Mouse (Mus musculus): ENCODE measurements at regions not wholly inside any gene's neighbourhood (a gene's known extent, or its start where the extent isn't known, plus 50 kb on each side); places are given as distances from the start of the nearest gene placed in this dataset.

DNA sequence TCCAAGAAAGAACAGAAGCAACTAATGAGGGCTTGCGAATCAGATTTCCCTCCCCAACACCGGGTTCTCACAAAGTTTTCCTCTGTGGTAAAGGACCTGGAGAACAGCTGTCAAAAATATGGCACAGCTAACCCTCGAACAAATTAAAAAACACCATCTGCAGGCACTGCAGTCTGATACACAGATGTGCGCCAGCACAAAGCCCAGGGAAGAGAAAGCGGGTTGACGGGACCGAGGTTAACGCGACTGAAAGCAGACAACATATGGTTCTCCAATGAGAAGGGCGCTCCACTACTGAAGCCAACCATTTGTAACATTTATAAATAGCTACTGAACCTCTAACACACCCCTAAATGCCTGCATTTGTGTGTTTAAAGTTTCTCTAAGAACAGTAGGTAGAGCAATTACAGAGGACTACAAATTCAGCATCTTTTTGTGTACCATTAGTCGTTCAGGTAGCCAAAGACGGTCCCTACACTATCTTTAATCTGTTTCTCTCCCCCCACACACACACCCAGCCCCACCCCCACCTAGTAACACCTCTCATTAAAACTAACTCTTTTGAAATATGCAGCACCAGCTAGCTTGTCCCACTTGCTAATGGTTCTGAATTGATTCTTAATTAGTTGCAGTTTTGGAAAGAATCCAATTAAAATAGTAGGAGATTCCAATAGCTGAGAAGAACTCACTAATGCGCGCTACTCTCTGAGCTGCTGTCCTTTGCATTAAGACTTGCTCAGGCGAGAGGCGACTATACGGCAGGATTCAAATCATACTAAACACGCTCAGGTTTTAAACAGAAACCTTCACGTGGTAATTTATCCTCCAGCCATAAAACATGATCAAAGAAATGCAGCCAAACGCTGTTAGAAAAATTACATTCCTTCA lies 236.0 kb upstream of the Hnrnpa3 start:
- WGBS = 90% methylated on average over 20 of the region's 20 CpGs
- Histone ChIP-seq H3K27me3 (ENCODE audit: control insufficient read depth, insufficient read depth, low read length) (no peaks in the 10 kb centered on the region), H3K27ac (ENCODE audit: control insufficient read depth, insufficient read depth, low read length) (no peak overlapping the region), H3K4me1 (replicated peaks; ENCODE audit: control insufficient read depth, insufficient read depth, low read length) (no peaks in the 10 kb centered on the region), H3K36me3 (ENCODE audit: control insufficient read depth, insufficient read depth, low read length) (no peaks in the 10 kb centered on the region), H3K4me3 (ENCODE audit: control insufficient read depth, insufficient read depth, low read length) (no peak overlapping the region)
- DNase-seq = no peak
- TF ChIP-seq POLR2A (IDR thresholded peaks at IDR 0.05; ENCODE audit: control insufficient read depth, extremely low read depth, insufficient read depth, low read length, poor library complexity) (no peak), CTCF (IDR thresholded peaks at IDR 0.05; ENCODE audit: borderline replicate concordance, control insufficient read depth, extremely low read depth, insufficient read depth, low read length, poor library complexity) (no peak)

DNA sequence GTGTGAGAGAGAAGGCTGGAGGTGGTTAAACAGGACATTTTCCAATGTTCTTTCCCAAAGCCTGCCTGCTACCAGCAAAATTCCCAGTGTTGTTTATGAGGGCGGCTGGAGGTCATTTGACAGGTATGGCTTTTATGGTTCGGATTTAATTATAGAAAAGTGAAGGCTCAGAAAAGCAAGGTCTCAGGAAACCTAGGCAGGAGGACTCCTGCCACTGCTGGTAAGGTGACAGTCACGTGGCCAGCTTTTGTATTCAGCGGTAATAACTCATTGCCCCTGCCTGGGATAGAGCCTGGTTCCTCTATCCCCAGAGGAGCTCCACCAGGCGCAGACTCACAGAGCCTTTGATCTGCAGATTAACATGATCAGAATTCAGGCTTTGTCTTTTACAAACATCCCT lies 235.2 kb upstream of the Hnrnpa3 start:
- no peak for DNase-seq
- H3K27me3 ChIP-seq (ENCODE audit: control insufficient read depth, insufficient read depth, low read length) = no peaks in the 10 kb centered on the region
- no peak for TF ChIP-seq CTCF (IDR thresholded peaks at IDR 0.05; ENCODE audit: borderline replicate concordance, control insufficient read depth, extremely low read depth, insufficient read depth, low read length, poor library complexity)
- no peaks in the 10 kb centered on the region for H3K4me1 ChIP-seq (replicated peaks; ENCODE audit: control insufficient read depth, insufficient read depth, low read length)
- H3K27ac ChIP-seq (ENCODE audit: control insufficient read depth, insufficient read depth, low read length) = no peak overlapping the region
- no peak overlapping the region for H3K4me3 ChIP-seq (ENCODE audit: control insufficient read depth, insufficient read depth, low read length)
- WGBS = 53% methylated on average over 5 of the region's 5 CpGs
- H3K36me3 ChIP-seq (ENCODE audit: control insufficient read depth, insufficient read depth, low read length) = no peaks in the 10 kb centered on the region

- no peak for TF ChIP-seq CTCF (IDR thresholded peaks at IDR 0.05; ENCODE audit: borderline replicate concordance, control insufficient read depth, extremely low read depth, insufficient read depth, low read length, poor library complexity)
- TF ChIP-seq POLR2A (IDR thresholded peaks at IDR 0.05; ENCODE audit: control insufficient read depth, extremely low read depth, insufficient read depth, low read length, poor library complexity) = no peak
- WGBS = 70% methylated on average over 7 of the region's 7 CpGs
- Histone ChIP-seq H3K36me3 (ENCODE audit: control insufficient read depth, insufficient read depth, low read length) (no peaks in the 10 kb centered on the region), H3K27ac (ENCODE audit: control insufficient read depth, insufficient read depth, low read length) (no peak overlapping the region), H3K27me3 (ENCODE audit: control insufficient read depth, insufficient read depth, low read length) (no peaks in the 10 kb centered on the region), H3K4me3 (ENCODE audit: control insufficient read depth, insufficient read depth, low read length) (no peak overlapping the region), H3K4me1 (replicated peaks; ENCODE audit: control insufficient read depth, insufficient read depth, low read length) (no peaks in the 10 kb centered on the region)
- DNase-seq = no peak
Measured at GRCm38 (mm10) chr2:75424363-75424762, 234.7 kb upstream of the Hnrnpa3 start.

DNA sequence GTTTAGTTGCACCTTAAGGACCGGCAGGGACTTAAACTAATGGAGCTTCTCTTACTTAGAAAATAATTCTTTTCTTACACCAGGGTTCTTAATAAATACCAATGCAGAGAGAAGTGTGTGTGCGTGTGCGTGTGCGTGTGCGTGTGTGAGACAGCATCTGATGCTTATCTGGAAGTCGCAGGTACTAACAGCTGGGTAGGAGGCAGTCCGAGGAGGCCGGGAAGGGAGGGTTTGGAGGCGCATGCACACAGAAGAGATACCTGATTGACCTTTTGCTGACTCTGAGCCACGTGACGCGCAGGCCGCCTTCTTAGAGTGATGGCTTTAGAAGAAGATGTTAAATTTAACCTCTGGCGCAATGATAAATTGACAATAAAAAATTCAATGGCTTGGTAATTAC lies 234.2 kb upstream of the Hnrnpa3 start:
- no peaks in the 10 kb centered on the region for H3K4me1 ChIP-seq (replicated peaks; ENCODE audit: control insufficient read depth, insufficient read depth, low read length)
- H3K4me3 ChIP-seq (ENCODE audit: control insufficient read depth, insufficient read depth, low read length) = no peak overlapping the region
- TF ChIP-seq POLR2A (IDR thresholded peaks at IDR 0.05; ENCODE audit: control insufficient read depth, extremely low read depth, insufficient read depth, low read length, poor library complexity) (no peak), CTCF (IDR thresholded peaks at IDR 0.05; ENCODE audit: borderline replicate concordance, control insufficient read depth, extremely low read depth, insufficient read depth, low read length, poor library complexity) (no peak)
- H3K36me3 ChIP-seq (ENCODE audit: control insufficient read depth, insufficient read depth, low read length) = no peaks in the 10 kb centered on the region
- 84% methylated on average over 14 of the region's 14 CpGs for WGBS
- no peak for DNase-seq
- H3K27me3 ChIP-seq (ENCODE audit: control insufficient read depth, insufficient read depth, low read length) = no peaks in the 10 kb centered on the region
- H3K27ac ChIP-seq (ENCODE audit: control insufficient read depth, insufficient read depth, low read length) = no peak overlapping the region

- H3K36me3 ChIP-seq (ENCODE audit: control insufficient read depth, insufficient read depth, low read length) = no peaks in the 10 kb centered on the region
- TF ChIP-seq CTCF (IDR thresholded peaks at IDR 0.05; ENCODE audit: borderline replicate concordance, control insufficient read depth, extremely low read depth, insufficient read depth, low read length, poor library complexity) = no peak
- no peak for TF ChIP-seq POLR2A (IDR thresholded peaks at IDR 0.05; ENCODE audit: control insufficient read depth, extremely low read depth, insufficient read depth, low read length, poor library complexity)
- WGBS = 84% methylated on average over 7 of the region's 7 CpGs
- no peak overlapping the region for H3K27ac ChIP-seq (ENCODE audit: control insufficient read depth, insufficient read depth, low read length)
- no peak for DNase-seq
- H3K4me3 ChIP-seq (ENCODE audit: control insufficient read depth, insufficient read depth, low read length) = no peak overlapping the region
- H3K4me1 ChIP-seq (replicated peaks; ENCODE audit: control insufficient read depth, insufficient read depth, low read length) = no peaks in the 10 kb centered on the region
- H3K27me3 ChIP-seq (ENCODE audit: control insufficient read depth, insufficient read depth, low read length) = no peaks in the 10 kb centered on the region
Measured at GRCm38 (mm10) chr2:75425384-75425783, 233.7 kb upstream of the Hnrnpa3 start.

DNA sequence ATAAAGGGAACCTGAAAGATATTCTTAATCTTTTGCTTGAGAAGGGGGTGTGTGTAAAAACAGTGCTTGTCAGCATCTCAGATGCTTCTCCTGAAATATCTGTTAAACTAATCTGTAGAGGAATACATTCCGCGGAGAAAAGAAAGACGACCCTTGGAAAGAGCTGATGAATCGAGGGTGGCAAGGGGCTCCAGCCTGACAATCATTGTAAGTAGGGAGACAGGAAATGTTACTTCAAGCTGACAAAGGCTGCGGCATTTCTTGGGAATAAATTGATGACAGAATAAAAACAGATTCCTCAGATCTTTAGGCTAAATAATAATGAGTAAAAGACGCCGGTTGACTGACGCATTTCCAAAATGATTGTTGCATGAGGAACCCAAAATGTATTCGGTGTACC lies 233.3 kb upstream of the Hnrnpa3 start:
- WGBS = 92% methylated on average over 9 of the region's 9 CpGs
- TF ChIP-seq CTCF (IDR thresholded peaks at IDR 0.05; ENCODE audit: borderline replicate concordance, control insufficient read depth, extremely low read depth, insufficient read depth, low read length, poor library complexity) = no peak

More for the DNA sequence above, 233.3 kb upstream of the Hnrnpa3 start:
- DNase-seq = no peak
- Histone ChIP-seq H3K27me3 (ENCODE audit: control insufficient read depth, insufficient read depth, low read length) (no peaks in the 10 kb centered on the region), H3K4me1 (replicated peaks; ENCODE audit: control insufficient read depth, insufficient read depth, low read length) (no peaks in the 10 kb centered on the region), H3K36me3 (ENCODE audit: control insufficient read depth, insufficient read depth, low read length) (no peaks in the 10 kb centered on the region), H3K27ac (ENCODE audit: control insufficient read depth, insufficient read depth, low read length) (no peak overlapping the region), H3K4me3 (ENCODE audit: control insufficient read depth, insufficient read depth, low read length) (no peak overlapping the region)
